Mouse (Mus musculus) neural tube, embryonic 14.5 days (tissue): Measurements from ENCODE around the gene Prepl. TPM values are rescaled to one million over a fixed set of nuclear protein-coding genes. Genes with fewer than 3 reads are reported as not detected.

Source experiments
- ATAC-seq: fragments of 200-750 bp; cut with Nextera tagmentation; 2 replicates; pipeline ENCODE4 v1.8.0; 2017; ENCODE audit warnings: low read depth, mild to moderate bottlenecking, moderate TSS enrichment, moderate library complexity
- H3K27ac ChIP-seq: fragments of 300-500 bp; sonication (generic); 2 replicates; pipeline ENCODE4 v1.5.1; 2014; ENCODE audit warnings: low read depth, mild to moderate bottlenecking, control low read depth, low read length, moderate library complexity, mixed read lengths
- H3K27me3 ChIP-seq: fragments of 300-500 bp; sonication (generic); 2 replicates; pipeline ENCODE4 v1.6.1; 2014; ENCODE audit warnings: low read length; ENCODE audit not compliant: control insufficient read depth, insufficient read depth
- H3K36me3 ChIP-seq: fragments of 300-500 bp; sonication (generic); 2 replicates; pipeline ENCODE4 v1.6.1; 2014; ENCODE audit warnings: low read length, mixed read lengths; ENCODE audit not compliant: control insufficient read depth, insufficient read depth
- H3K4me1 ChIP-seq: fragments of 300-500 bp; sonication (generic); 2 replicates; pipeline ENCODE4 v1.6.1; 2014; ENCODE audit warnings: low read length; ENCODE audit not compliant: control insufficient read depth, insufficient read depth
- H3K4me2 ChIP-seq: fragments of 300-500 bp; sonication (generic); 2 replicates; pipeline ENCODE4 v1.6.1; 2014; ENCODE audit warnings: mild to moderate bottlenecking, low read depth, low read length, control low read depth
- H3K4me3 ChIP-seq: fragments of 300-500 bp; sonication (generic); 2 replicates; pipeline ENCODE4 v1.5.1; 2014; ENCODE audit warnings: low read depth, low read length, control low read depth, mixed read lengths
- H3K9ac ChIP-seq: fragments of 300-500 bp; sonication (generic); replicated peaks from 2 replicates; pipeline ENCODE4 v1.6.1; 2014; ENCODE audit warnings: low read depth, mild to moderate bottlenecking, control low read depth, low read length, mixed read lengths
- H3K9me3 ChIP-seq: fragments of 300-500 bp; sonication (generic); 2 replicates; pipeline ENCODE4 v1.6.1; 2016; ENCODE audit warnings: low read length; ENCODE audit not compliant: control insufficient read depth
- WGBS: fragments of 180-500 bp; shearing (Covaris S2); extraction: QIAGEN DNeasy Blood & Tissue Kit; methylation state at CpG from one replicate; pipeline ENCODE4 v1.1.7; 2014; 5-methylcytosine and 5-hydroxymethylcytosine counted together
- polyA plus RNA-seq: library from polyadenylated mRNA; unstranded; fragments of >200 nt; fragmentation: Nextera tagmentation; extraction: Ambion mirVana; gene quantifications from 2 replicates; pipeline ENCODE4 v1.2.1, GENCODE M21; 2014

Prepl gene
- polyA plus RNA-seq, 1 experiment from 2014 or later: 199 TPM

- WGBS: 67% methylated on average over 11 of the region's 11 CpGs
- no peak overlapping the region for H3K4me2 ChIP-seq
- ATAC-seq: peak; percentile 49; the same call in 1 of the 2 replicates
Measured at GRCm38 (mm10) chr17:85034068-85034467, 56.0 kb downstream of the Prepl start.

GRCm38 (mm10) chr17:85033087-85033486 is 57.0 kb downstream of the Prepl start:
- no peak overlapping the region for H3K27ac ChIP-seq
- 91% methylated on average over 3 of the region's 3 CpGs for WGBS
- H3K4me2 ChIP-seq: no peak overlapping the region
- H3K36me3 ChIP-seq: no peaks in the 10 kb centered on the region
- ATAC-seq: no peak
- no peaks in the 10 kb centered on the region for H3K9me3 ChIP-seq
- no peak overlapping the region for H3K9ac ChIP-seq
- no peak overlapping the region for H3K4me3 ChIP-seq
- H3K27me3 ChIP-seq: no peaks in the 10 kb centered on the region
- no peaks in the 10 kb centered on the region for H3K4me1 ChIP-seq

More at GRCm38 (mm10) chr17:85034068-85034467, 56.0 kb downstream of the Prepl start:
- H3K27ac ChIP-seq: no peak overlapping the region
- no peaks in the 10 kb centered on the region for H3K27me3 ChIP-seq
- H3K36me3 ChIP-seq: no peaks in the 10 kb centered on the region
- H3K4me1 ChIP-seq: no peaks in the 10 kb centered on the region
- H3K9me3 ChIP-seq: no peaks in the 10 kb centered on the region
- no peak overlapping the region for H3K9ac ChIP-seq
- H3K4me3 ChIP-seq: no peak overlapping the region

- H3K27ac ChIP-seq: no peak overlapping the region
- no peak overlapping the region for H3K4me3 ChIP-seq
- no peaks in the 10 kb centered on the region for H3K27me3 ChIP-seq
- H3K36me3 ChIP-seq: no peaks in the 10 kb centered on the region
- 72% methylated on average over 5 of the region's 5 CpGs for WGBS
- no peaks in the 10 kb centered on the region for H3K4me1 ChIP-seq
- no peak for ATAC-seq
- H3K9me3 ChIP-seq: no peaks in the 10 kb centered on the region
- no peak overlapping the region for H3K4me2 ChIP-seq
- no peak overlapping the region for H3K9ac ChIP-seq
Measured at GRCm38 (mm10) chr17:85030651-85031050, 59.4 kb downstream of the Prepl start.

GRCm38 (mm10) chr17:85028797-85029196 is 61.2 kb downstream of the Prepl start:
- Histone ChIP-seq H3K9me3 (no peaks in the 10 kb centered on the region), H3K4me2 (no peak overlapping the region), H3K4me1 (no peaks in the 10 kb centered on the region), H3K9ac (no peak overlapping the region), H3K27ac (no peak overlapping the region), H3K4me3 (no peak overlapping the region), H3K27me3 (no peaks in the 10 kb centered on the region), H3K36me3 (no peaks in the 10 kb centered on the region)
- WGBS: 93% methylated on average over 10 of the region's 10 CpGs
- no peak for ATAC-seq

- H3K4me1 ChIP-seq: no peaks in the 10 kb centered on the region
- no peaks in the 10 kb centered on the region for H3K27me3 ChIP-seq
- H3K27ac ChIP-seq: no peak within 1 kb of the TSS
- no peaks in the 10 kb centered on the region for H3K9me3 ChIP-seq
- ATAC-seq: no peak
- no peaks in the 10 kb centered on the region for H3K36me3 ChIP-seq
- WGBS: 89% methylated on average over 20 of the region's 20 CpGs
- H3K4me3 ChIP-seq: no peak within 1 kb of the TSS
- no peak within 1 kb of the TSS for H3K4me2 ChIP-seq
- H3K9ac ChIP-seq: no peak within 1 kb of the TSS
Measured at GRCm38 (mm10) chr17:85028093-85028739, 61.8 kb downstream of the Prepl start, which contains the start of gene Slc3a1. Gene Slc3a1 (plus strand): TSS chr17:85028376.

GRCm38 (mm10) chr17:85027247-85027646 is 62.8 kb downstream of the Prepl start:
- Histone ChIP-seq H3K36me3 (no peaks in the 10 kb centered on the region), H3K4me2 (no peak overlapping the region), H3K4me3 (no peak overlapping the region), H3K4me1 (no peaks in the 10 kb centered on the region), H3K9me3 (no peaks in the 10 kb centered on the region), H3K9ac (no peak overlapping the region), H3K27me3 (no peaks in the 10 kb centered on the region), H3K27ac (no peak overlapping the region)
- no peak for ATAC-seq
- WGBS: 86% methylated on average over 3 of the region's 3 CpGs

- no peaks in the 10 kb centered on the region for H3K9me3 ChIP-seq
- ATAC-seq: no peak
- no peaks in the 10 kb centered on the region for H3K27me3 ChIP-seq
- no peaks in the 10 kb centered on the region for H3K36me3 ChIP-seq
- no peaks in the 10 kb centered on the region for H3K4me1 ChIP-seq
- H3K4me2 ChIP-seq: no peak overlapping the region
- no peak overlapping the region for H3K4me3 ChIP-seq
- no peak overlapping the region for H3K9ac ChIP-seq
- H3K27ac ChIP-seq: no peak overlapping the region
- 94% methylated on average over 6 of the region's 6 CpGs for WGBS
Measured at GRCm38 (mm10) chr17:85026436-85026835, 63.6 kb downstream of the Prepl start.

GRCm38 (mm10) chr17:85025151-85025550 is 64.9 kb downstream of the Prepl start:
- ATAC-seq: no peak
- Histone ChIP-seq H3K36me3 (no peaks in the 10 kb centered on the region), H3K27me3 (no peaks in the 10 kb centered on the region), H3K4me2 (no peak overlapping the region), H3K9me3 (no peaks in the 10 kb centered on the region), H3K27ac (no peak overlapping the region), H3K9ac (no peak overlapping the region), H3K4me1 (no peaks in the 10 kb centered on the region), H3K4me3 (no peak overlapping the region)
- 95% methylated on average over 6 of the region's 6 CpGs for WGBS

GRCm38 (mm10) chr17:85024237-85024636 is 65.8 kb downstream of the Prepl start:
- H3K36me3 ChIP-seq: no peaks in the 10 kb centered on the region
- ATAC-seq: no peak
- H3K4me2 ChIP-seq: no peak overlapping the region
- 95% methylated on average over 8 of the region's 8 CpGs for WGBS
- no peak overlapping the region for H3K9ac ChIP-seq
- no peak overlapping the region for H3K4me3 ChIP-seq
- H3K27ac ChIP-seq: no peak overlapping the region
- no peaks in the 10 kb centered on the region for H3K27me3 ChIP-seq
- H3K4me1 ChIP-seq: no peaks in the 10 kb centered on the region
- H3K9me3 ChIP-seq: no peaks in the 10 kb centered on the region
